Mouse (Mus musculus) CH12F3 (cell line): ENCODE data around the gene Mrpl28.
"Not testable (repeated sequence)": the region's sequence is repeated elsewhere in the genome, so short reads cannot be mapped to it uniquely, and the experiment has no call there.

Source experiments
- in situ Hi-C: fragments of 300-500 bp; cut with MboI; formaldehyde crosslinking; loops from 2 replicates; pipeline ENCODE4 v1.14.3; 2020; ENCODE audit warnings: low sequenced_read_pairs

The Mrpl28 gene

GRCm38 (mm10) chr17:26123267-26123684 lies at the start of gene Mrpl28:
Mrpl28 (plus strand) TSS chr17:26123500.
- in situ Hi-C loops = no loop called here

- in situ Hi-C loops = no loop called here
These were observed 48.1 kb upstream of the Mrpl28 start for GRCm38 (mm10) chr17:26075246-26075645.

GRCm38 (mm10) chr17:26078851-26079250 lies 44.4 kb upstream of the Mrpl28 start:
- in situ Hi-C loops = no loop called here

- in situ Hi-C loops = no loop called here
These were observed 42.4 kb upstream of the Mrpl28 start for GRCm38 (mm10) chr17:26080867-26081266.

- in situ Hi-C loops = no loop called here
These were observed 36.2 kb upstream of the Mrpl28 start for GRCm38 (mm10) chr17:26087059-26087564.

GRCm38 (mm10) chr17:26089905-26090632 lies 33.2 kb upstream of the Mrpl28 start, which contains the start of gene Decr2:
Decr2 (minus strand) TSS chr17:26090337.
- in situ Hi-C loops = loop anchor here (10.0 kb wide), 1 partner anchor 195 kb away; no protein-coding TSS in a partner anchor

- in situ Hi-C loops = loop anchor here (10.0 kb wide), 1 partner anchor 200 kb away; no protein-coding TSS in a partner anchor
These were observed 28.7 kb upstream of the Mrpl28 start for GRCm38 (mm10) chr17:26094531-26095110.

- in situ Hi-C loops = loop anchor here (10.0 kb wide), 1 partner anchor 200 kb away; no protein-coding TSS in a partner anchor
These were observed 28.1 kb upstream of the Mrpl28 start, which contains the start of gene Nme4 for GRCm38 (mm10) chr17:26095121-26095740. Nme4 (minus strand) TSS chr17:26095602.

GRCm38 (mm10) chr17:26098461-26098860 lies 24.8 kb upstream of the Mrpl28 start:
- in situ Hi-C loops = loop anchor here (10.0 kb wide), 1 partner anchor 204 kb away; no protein-coding TSS in a partner anchor

GRCm38 (mm10) chr17:26099316-26099715 lies 24.0 kb upstream of the Mrpl28 start:
- in situ Hi-C loops = loop anchor here (10.0 kb wide), 1 partner anchor 205 kb away; no protein-coding TSS in a partner anchor

GRCm38 (mm10) chr17:26100166-26100565 lies 23.1 kb upstream of the Mrpl28 start:
- in situ Hi-C loops = no loop called here

GRCm38 (mm10) chr17:26101478-26101877 lies 21.8 kb upstream of the Mrpl28 start:
- in situ Hi-C loops = no loop called here

- in situ Hi-C loops = no loop called here
These were observed 17.7 kb upstream of the Mrpl28 start for GRCm38 (mm10) chr17:26105619-26106018.

- in situ Hi-C loops = no loop called here
These were observed 13.1 kb upstream of the Mrpl28 start for GRCm38 (mm10) chr17:26110156-26110555.

GRCm38 (mm10) chr17:26111024-26111423 lies 12.3 kb upstream of the Mrpl28 start:
- in situ Hi-C loops = no loop called here

GRCm38 (mm10) chr17:26111722-26112121 lies 11.6 kb upstream of the Mrpl28 start:
- in situ Hi-C loops = no loop called here

GRCm38 (mm10) chr17:26112751-26113150 lies 10.5 kb upstream of the Mrpl28 start:
- in situ Hi-C loops = no loop called here

GRCm38 (mm10) chr17:26113181-26113948 lies 9.9 kb upstream of the Mrpl28 start, which contains the start of gene Tmem8:
Tmem8 (plus strand) TSS chr17:26113299.
- in situ Hi-C loops = no loop called here

GRCm38 (mm10) chr17:26114061-26114460 lies 9.2 kb upstream of the Mrpl28 start:
- in situ Hi-C loops = no loop called here

GRCm38 (mm10) chr17:26114461-26114860 lies 8.8 kb upstream of the Mrpl28 start:
- in situ Hi-C loops = not testable (repeated sequence)
